Mouse (Mus musculus) stomach, postnatal 0 days (tissue): ENCODE measurements around the gene Grwd1.

ENCODE experiments used
- CTCF ChIP-seq: IDR thresholded peaks from 2 replicates; pipeline ENCODE4 v1.5.1; 2016; ENCODE audit warnings: antibody characterized with exemption, low read depth, mild to moderate bottlenecking, moderate library complexity
- EP300 ChIP-seq: optimal IDR thresholded peaks from 2 replicates; pipeline ENCODE3; 2016; ENCODE audit warnings: antibody characterized with exemption

- TF ChIP-seq CTCF (no peak), EP300 (no peak)
Observed at GRCm38 (mm10) chr7:45786136-45786578, 44.6 kb downstream of the Grwd1 start.
